Mouse (Mus musculus) thymus, postnatal 10 days (tissue): ENCODE results near the gene Kcnma1.

Experiments
- DNase-seq, 2 experiments: peaks; one replicate each; pipeline ENCODE4 v3.0.0; 2021; ENCODE audit warnings: low spot score in 2 of 2

Kcnma1 gene

GRCm38 (mm10) chr14:24014391-24014790 is at the start of gene Kcnma1:
TSS of gene Kcnma1 (minus strand) at chr14:24014491.
- DNase-seq = no peak

- DNase-seq = no peak
Observed at GRCm38 (mm10) chr14:24059747-24060146, 45.5 kb upstream of the Kcnma1 start.

- no peak for DNase-seq
Observed at GRCm38 (mm10) chr14:24059287-24059686, 45.0 kb upstream of the Kcnma1 start.

GRCm38 (mm10) chr14:24051821-24052220 is 37.5 kb upstream of the Kcnma1 start:
- no peak for DNase-seq

- DNase-seq = no peak
Observed at GRCm38 (mm10) chr14:24036609-24037008, 22.3 kb upstream of the Kcnma1 start.

- no peak for DNase-seq
Observed at GRCm38 (mm10) chr14:24036208-24036535, 21.9 kb upstream of the Kcnma1 start.

- DNase-seq = no peak
Observed at GRCm38 (mm10) chr14:24035486-24036207, 21.4 kb upstream of the Kcnma1 start.

GRCm38 (mm10) chr14:24032876-24033389 is 18.6 kb upstream of the Kcnma1 start:
- DNase-seq = no peak

- DNase-seq = no peak
Observed at GRCm38 (mm10) chr14:24032201-24032600, 17.9 kb upstream of the Kcnma1 start.

GRCm38 (mm10) chr14:24020718-24021117 is 6.4 kb upstream of the Kcnma1 start:
- DNase-seq = no peak

- no peak for DNase-seq
Observed at GRCm38 (mm10) chr14:24009978-24010377, 4.3 kb downstream of the Kcnma1 start.

- DNase-seq = no peak
Observed at GRCm38 (mm10) chr14:24008252-24008651, 6.0 kb downstream of the Kcnma1 start.

- DNase-seq = no peak
Observed at GRCm38 (mm10) chr14:24006276-24006675, 8.0 kb downstream of the Kcnma1 start.

- no peak for DNase-seq
Observed at GRCm38 (mm10) chr14:24004471-24005271, 9.6 kb downstream of the Kcnma1 start.

GRCm38 (mm10) chr14:24003450-24004381 is 10.6 kb downstream of the Kcnma1 start:
- DNase-seq = no peak

GRCm38 (mm10) chr14:24002647-24003046 is 11.6 kb downstream of the Kcnma1 start:
- no peak for DNase-seq

GRCm38 (mm10) chr14:23997912-23998311 is 16.4 kb downstream of the Kcnma1 start:
- no peak for DNase-seq

GRCm38 (mm10) chr14:23995831-23996230 is 18.5 kb downstream of the Kcnma1 start:
- DNase-seq = no peak

- no peak for DNase-seq
Observed at GRCm38 (mm10) chr14:23990871-23991270, 23.4 kb downstream of the Kcnma1 start.

GRCm38 (mm10) chr14:23989696-23990095 is 24.6 kb downstream of the Kcnma1 start:
- DNase-seq = no peak

GRCm38 (mm10) chr14:23982205-23982604 is 32.1 kb downstream of the Kcnma1 start:
- DNase-seq = no peak

GRCm38 (mm10) chr14:23974685-23975084 is 39.6 kb downstream of the Kcnma1 start:
- DNase-seq = no peak
